Mouse (Mus musculus) c-Kit-negative CD71-positive TER-119-positive erythroid progenitor cells, embryonic 14.5 days (primary cell): Measurements from ENCODE around the gene Kcnh3.
A peak's percentile ranks its signal among the peaks of the same experiment; 100 is the strongest.

Experiments
- DNase-seq: peaks from one replicate; pipeline ENCODE4 v3.0.0-alpha.2; 2013; ENCODE audit warnings: low read depth, low spot score

Kcnh3 gene

DNA sequence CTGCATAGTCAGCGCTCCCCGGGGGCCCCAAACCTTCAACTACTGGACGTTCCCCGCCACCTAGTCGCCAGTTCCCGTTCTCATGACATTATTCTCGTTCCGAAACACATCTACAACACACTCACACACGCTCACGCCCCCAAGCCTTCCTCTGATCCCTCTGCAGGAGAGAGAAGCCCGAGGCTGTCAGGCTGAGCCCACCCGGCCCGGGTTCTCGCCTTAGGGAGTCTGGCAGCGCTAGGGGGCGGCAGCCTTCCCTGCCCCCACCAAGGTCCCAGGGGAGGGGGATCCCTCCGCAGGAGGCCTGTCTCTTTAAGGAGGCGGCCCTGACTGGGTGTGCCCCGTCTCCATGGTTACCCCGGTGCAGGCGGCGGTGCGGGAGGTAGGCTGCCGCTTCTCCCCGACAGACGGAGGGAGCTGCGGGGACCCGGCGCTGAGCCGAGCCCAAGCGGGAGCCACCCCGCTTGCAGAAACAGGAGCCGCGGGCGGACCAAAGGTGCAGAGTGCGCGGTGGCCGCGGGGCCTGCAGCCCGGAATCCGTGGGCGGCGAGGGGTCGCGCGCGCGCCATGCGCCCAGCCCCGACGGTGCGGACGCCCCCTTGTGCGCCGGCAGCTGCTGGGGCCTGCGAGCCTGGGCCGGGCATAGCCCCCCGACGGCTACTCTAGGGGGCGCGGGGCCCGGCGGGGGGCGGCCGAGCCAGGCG, at the start of gene Kcnh3:
Kcnh3 (plus strand) TSS at position 654 of the 704 bp plus-strand sequence.
- no peak for DNase-seq

DNA sequence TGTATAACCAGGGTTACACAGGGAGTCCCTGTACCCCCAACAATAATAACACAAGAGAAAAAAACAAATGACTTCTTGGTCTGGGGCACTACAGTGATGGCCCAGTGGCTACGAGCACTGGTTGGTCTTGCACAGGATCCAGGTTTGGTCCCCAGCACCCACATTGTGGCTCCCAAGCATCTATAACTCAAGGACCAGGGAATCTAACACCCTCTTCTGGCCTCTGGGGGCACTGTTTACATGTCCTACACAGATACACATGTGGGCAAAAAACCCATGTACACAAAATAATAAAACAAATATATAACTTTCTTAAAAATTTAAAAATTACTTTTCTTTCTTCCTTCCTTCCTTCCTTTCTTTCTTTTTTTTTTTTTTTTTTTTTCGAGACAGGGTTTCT, 45.0 kb upstream of the Kcnh3 start:
- no peak for DNase-seq

DNA sequence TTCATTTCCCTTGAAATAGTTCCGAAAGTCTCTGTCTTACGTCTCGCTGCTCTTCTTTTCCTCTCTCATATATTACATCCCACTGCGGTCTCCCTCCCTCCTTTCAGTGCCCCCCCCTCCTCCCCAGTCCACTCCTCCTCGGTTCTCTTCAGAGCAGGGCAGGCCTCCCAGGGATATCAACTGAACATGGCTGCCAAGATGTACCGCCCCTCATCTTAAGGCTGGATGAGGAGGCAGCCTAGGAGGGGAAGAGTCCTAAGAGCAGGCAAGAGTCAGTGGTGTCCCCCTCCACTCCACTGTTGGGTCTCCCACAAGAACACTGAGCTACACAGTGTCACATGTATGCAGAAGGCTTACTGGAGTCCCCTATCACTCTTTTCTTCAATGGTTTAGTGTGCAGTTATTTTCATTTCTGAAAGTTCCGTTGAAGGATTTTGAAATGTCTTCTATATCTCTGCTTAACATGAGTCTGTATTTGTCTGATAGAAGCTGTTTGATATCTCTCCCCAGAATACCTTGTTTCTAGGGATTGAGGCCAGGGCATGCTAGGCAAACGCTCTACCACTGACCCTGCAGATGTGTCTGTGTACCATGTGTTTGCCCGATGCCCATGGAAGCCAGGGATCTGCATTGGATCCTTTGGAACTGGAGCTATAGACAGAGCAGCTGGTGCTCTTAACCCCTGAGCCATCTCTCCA, 40.3 kb upstream of the Kcnh3 start:
- no peak for DNase-seq

- no peak for DNase-seq
Observed at GRCm38 (mm10) chr15:99194358-99194757, 30.3 kb upstream of the Kcnh3 start.

- DNase-seq: no peak
Observed at GRCm38 (mm10) chr15:99195043-99195442, 29.6 kb upstream of the Kcnh3 start.

- no peak for DNase-seq
Observed at GRCm38 (mm10) chr15:99198761-99199160, 25.9 kb upstream of the Kcnh3 start.

DNA sequence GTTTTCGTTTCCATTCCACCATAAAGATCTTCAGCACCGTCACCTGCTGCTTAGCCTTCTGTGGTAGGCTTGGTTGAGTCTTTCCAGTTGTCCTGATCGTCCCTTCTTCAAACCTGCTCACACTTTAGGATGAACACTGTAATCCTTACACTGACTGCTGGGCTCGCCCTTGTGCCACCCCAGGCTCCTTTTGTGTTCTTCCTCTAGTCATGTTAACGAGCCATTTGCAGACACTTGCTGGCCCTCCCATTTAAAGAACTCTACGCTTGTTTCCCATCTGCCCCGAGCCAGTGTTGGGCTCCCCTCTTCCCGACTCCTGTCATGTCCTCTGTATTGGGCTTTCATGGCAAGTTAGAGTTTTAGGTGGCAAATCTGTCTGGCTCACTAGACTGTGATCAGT, 18.7 kb upstream of the Kcnh3 start:
- DNase-seq: no peak

DNA sequence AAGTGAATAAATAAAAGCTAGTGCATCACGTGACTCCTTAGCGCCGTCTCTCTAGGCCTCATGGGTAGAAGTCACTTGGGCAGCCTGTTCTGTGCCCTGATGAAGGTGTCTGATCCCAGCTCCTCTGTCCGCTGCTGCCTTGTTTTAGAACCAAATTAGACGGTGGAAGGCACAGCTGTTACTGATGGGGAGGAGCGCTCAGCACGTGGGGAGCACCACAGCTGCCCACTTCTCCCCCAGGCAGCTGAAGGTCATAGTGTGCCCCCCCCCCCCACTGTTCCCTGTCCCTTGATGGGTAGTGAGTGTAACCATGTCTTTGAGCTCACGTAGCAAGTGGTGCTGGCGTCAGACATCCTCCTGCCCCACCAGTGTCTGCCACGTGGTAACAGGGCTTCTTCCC, 11.5 kb upstream of the Kcnh3 start:
- no peak for DNase-seq

GRCm38 (mm10) chr15:99214941-99215340, 9.7 kb upstream of the Kcnh3 start:
- DNase-seq: no peak

DNA sequence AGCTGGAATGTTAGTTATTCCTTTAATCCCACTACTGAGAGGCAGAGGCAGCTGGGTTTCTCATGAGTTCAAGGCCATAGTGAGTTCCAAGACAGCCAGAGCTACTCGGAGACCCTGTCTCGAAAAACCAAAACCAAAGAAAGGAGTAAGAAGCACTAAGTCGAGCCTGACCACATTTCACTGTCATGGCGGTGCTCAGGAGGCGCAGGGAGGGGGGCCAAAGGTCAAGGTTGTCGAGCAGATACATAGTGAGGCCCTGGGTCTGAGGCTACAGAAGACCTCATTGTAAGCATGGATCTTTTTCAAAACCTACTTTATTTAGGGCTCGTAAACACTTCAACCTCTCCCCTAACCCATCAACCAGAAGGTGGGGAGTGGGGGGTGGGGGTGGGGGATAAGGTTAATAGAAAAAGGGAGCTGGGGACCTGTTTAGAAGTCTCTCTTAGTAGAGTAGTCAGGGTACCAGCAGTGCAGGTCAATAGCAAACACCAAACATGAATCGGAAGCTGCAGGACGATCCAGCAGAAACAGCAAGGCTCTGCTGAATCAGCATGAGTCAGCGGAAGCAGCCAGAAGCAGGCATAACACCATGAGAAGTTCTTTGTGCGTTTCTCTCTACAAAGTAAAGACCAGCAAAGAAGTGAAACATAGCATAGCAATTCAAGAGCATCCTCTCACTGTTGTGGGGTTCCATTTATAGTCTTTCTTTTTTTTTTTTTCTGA, 8.8 kb upstream of the Kcnh3 start:
- DNase-seq: peak; percentile 48

- DNase-seq: no peak
Observed at GRCm38 (mm10) chr15:99217630-99218029, 7.0 kb upstream of the Kcnh3 start.

DNA sequence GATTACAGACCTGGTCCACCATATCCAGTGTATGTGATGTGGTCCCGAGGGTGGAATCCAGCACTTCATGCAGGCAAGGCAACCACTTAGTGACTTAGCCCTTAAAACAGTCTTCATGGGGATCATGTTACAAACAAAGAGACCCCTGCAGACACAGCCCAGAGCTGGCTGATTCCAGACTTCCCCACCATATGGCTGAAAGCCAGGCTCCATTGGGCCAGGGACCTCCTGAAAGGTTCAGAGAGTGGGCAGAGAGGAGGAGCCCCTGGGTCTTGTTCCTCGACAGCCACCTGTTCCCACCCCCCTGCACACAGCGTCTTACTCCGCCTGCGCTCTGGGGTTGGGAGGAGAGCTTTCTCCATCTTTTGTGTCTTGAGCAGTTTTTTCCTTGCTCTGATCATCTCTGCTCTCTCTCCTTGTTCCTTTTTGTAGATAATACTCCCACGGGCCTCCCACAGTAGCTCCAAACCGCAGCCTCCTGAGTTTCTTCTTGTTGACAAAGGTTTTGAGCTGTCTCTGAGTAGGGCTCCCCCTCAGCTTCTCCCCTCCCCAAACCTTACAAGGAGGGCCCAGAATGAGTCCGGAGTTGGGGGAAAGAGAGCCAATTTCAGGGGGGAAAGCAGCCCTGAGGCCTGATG, 3.2 kb upstream of the Kcnh3 start:
- DNase-seq: no peak

DNA sequence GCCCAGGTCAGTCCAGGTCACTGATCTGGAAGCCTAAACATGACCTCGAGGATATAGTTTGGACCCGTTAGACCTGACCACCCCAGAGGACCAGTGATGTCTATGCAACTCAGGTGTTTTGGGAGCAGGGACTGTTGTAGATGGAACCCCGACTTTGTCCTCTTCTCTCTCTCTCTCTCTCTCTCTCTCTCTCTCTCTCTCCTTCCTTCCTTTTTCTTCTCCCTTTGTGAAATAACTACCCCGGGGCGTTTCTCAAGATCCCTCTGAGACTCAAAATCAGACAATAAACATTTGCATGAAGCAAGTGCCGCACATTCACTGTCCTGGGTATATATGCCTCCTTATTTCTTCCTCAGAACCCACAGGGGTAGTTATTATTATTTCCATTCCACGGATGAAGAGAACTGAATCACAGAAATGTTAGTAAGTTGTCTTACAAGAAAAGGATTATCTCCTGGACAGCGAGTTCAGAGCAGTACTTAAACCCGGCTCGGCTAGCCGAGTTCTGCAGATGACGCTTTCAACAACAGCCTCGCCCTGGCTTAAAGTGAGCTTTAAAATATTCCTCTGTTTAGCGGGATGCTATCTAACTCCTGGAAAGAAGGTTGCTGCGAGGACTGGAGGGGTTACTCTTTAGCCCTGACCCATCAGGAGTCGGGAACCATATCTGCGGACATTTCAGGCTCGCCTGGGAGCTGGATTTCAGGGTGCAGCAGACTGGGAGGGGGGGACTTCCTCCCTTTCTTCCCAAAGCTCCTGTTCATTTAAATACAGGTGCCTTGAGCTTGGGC, 1.7 kb upstream of the Kcnh3 start:
- DNase-seq: no peak

GRCm38 (mm10) chr15:99223585-99224207, 965 bp upstream of the Kcnh3 start:
- DNase-seq: no peak

DNA sequence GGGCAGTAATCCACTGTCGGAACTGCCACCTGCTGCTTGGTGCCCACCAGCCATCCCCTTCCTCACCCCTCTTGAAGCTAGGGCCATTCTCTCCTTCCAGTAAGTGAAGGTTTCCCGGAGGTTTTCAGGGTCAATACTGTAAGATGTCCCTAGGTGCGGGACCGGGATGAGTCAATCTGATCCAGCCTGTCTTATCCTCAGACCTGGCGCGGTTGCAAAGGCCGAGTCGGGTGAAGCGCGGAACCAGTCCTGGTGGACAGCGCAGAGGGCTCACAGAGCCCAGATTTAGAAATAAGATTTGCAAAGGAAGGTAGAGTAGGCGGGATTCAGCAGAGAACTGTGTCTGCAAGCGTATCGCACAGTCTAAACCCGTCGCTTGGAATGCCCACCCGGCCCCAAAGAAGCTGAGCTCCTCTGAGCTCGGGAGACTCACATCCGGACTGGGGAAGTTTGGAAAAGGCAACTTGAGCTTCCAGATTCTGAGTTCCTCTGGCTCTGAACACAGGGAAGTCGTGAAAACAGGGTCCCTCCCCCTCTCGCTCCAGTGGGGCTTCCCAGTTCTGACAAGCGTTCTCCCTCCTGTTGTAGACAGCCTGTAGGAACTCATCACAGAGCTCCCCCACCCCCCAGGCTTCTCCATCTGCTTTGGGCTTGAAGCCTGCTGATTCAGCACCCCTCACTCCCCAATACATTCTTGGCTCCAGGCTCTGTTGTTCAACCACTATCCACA, 585 bp downstream of the Kcnh3 start:
- no peak for DNase-seq

GRCm38 (mm10) chr15:99226090-99226489, 1.4 kb downstream of the Kcnh3 start:
- DNase-seq: no peak

- no peak for DNase-seq
Observed at GRCm38 (mm10) chr15:99231998-99232397, 7.3 kb downstream of the Kcnh3 start.

GRCm38 (mm10) chr15:99233719-99234118, 9.1 kb downstream of the Kcnh3 start:
- no peak for DNase-seq

GRCm38 (mm10) chr15:99234326-99235010, 9.8 kb downstream of the Kcnh3 start:
- no peak for DNase-seq

DNA sequence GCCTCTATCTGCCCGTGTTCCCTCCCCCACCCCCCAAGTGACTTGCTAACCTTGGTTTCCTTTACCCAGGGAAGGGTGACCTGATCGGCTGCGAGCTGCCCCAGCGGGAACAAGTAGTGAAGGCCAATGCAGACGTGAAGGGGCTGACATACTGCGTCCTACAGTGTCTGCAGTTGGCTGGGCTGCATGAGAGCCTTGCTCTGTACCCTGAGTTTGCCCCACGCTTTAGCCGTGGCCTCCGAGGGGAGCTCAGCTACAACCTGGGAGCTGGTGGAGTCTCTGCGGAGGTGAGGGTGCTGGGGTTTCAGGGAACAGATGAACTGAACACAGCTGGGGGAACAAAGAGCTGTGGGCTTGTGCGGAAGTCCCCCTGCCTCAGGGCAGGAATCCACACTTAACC, 13.3 kb downstream of the Kcnh3 start:
- DNase-seq: no peak
